Mouse (Mus musculus) brain, embryonic 14.5 days (tissue): Measurements from ENCODE around the gene Olfr553. TPM values are rescaled to one million over a fixed set of nuclear protein-coding genes. Genes with fewer than 3 reads are reported as not detected.

Source experiments
- DNase-seq: peaks from one replicate; pipeline ENCODE4 v3.0.0-alpha.2; 2011; ENCODE audit warnings: low read depth
- CTCF ChIP-seq: fragments of 200-500 bp; IDR thresholded peaks from 2 replicates; pipeline ENCODE4 v1.5.1; 2012; ENCODE audit warnings: inconsistent platforms, mild to moderate bottlenecking, moderate library complexity, borderline replicate concordance; ENCODE audit not compliant: insufficient read depth, insufficient read length; ENCODE audit errors: extremely low read depth
- POLR2A ChIP-seq: fragments of 200-500 bp; IDR thresholded peaks from 2 replicates; pipeline ENCODE4 v1.6.1; 2012; ENCODE audit warnings: mild to moderate bottlenecking, inconsistent platforms, borderline replicate concordance; ENCODE audit not compliant: poor library complexity, insufficient read depth, insufficient read length, severe bottlenecking; ENCODE audit errors: extremely low read depth
- polyA plus RNA-seq: library from polyadenylated mRNA; depleted of rRNA; stranded (reverse); fragments of >200 nt; gene quantifications from 2 replicates; pipeline ENCODE4 v1.2.3, GENCODE M21; 2012; rRNA removed

Gene Olfr553
- polyA plus RNA-seq, 1 experiment: not detected

DNA sequence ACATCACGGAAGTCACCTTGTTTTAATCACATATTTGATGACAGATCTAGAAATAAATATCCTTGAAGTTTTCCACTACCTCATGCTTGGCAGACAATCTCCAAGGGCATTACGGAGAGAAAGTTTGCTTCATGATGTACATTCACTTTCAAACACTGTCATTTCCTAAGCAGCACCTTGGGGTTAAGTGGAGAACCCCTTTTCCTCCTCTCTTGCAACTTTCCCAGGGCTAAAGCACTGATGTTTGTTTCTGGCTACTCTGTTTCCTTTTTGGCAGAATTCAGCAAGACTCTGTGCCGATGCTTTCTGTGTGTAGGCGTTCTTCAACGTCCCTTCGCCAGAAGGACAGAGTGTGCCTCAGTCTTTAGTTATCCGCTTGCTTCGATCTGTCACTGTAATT is 46.9 kb downstream of the Olfr553 start, which contains the start of gene Olfr550:
Gene Olfr550, plus strand, starts transcription at position 301 of the 400 bp plus-strand sequence.
- no peak for DNase-seq
- TF ChIP-seq CTCF (no peak), POLR2A (no peak)

DNA sequence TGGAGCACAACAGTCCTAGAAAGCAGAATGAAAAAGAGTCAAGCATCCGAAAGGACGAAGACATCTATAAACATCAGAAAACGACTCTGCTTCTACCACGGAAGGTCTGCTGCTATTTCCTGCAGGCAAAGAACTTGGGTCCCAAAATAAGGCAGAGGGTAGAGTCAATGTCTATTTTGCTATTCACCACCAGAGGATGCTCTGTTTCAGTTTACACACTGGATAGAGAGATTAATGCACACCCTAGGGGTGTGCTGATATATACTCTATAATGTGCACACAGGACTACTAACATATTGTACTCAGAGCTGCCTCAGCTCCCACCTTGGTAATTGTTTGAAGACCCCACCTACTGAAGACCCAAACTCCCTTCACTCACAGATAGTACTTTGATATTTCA is 51.8 kb downstream of the Olfr553 start:
- no peak for DNase-seq
- no peak for TF ChIP-seq CTCF
- no peak for TF ChIP-seq POLR2A

DNA sequence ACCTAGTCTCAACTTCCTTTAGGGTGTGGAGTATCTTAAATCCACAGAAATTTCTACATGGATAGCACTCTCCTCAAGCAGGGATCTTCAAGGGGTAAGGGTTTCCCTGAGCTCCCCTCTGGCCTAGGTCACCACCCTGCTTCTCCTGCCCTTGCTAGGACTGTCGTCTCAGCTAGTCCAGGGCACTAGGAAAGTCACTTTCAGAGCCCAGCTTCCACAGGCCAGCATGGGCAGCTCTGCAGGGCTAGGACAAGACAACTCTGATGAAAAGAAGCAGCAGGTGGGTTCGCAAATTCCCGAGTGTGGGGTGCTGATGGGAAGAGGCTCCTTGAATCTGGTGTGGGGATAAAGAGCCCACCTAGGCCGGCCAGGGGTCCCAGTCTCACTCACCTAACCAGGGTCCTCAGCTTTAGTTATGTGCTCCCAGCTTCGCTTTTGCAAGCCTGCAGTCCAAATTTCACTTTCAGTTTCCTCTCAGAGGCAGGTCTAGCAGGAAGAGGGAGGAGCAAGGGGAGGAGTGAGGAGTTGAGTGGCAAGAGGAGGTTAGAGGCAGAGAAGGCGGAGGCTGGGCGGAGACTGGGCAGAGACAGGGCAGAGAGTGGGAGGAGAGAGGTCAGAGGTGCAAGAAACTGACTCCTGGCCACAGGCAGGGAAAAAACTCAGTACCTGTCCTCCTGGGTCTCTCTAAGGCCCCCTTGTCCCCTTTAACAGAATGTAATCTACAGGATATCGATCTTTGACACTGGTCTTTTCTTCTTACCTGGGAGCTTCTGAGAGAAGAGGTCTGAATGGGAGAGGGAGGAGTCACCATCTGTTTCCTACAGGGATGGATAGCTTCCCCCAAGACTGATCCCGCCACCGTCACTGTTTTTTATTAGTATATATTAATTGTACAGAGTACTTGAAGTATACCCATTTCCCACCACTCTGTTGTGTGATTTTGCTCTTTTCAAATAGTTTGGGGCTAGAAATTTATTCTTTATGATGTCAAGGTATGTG is 52.7 kb downstream of the Olfr553 start, which contains the start of gene Trim21:
Gene Trim21, minus strand, starts transcription at position 488 of the 999 bp plus-strand sequence.
- TF ChIP-seq POLR2A: no peak
- TF ChIP-seq CTCF: no peak

More for the DNA sequence above, 52.7 kb downstream of the Olfr553 start, which contains the start of gene Trim21:
- peak; percentile 60 for DNase-seq

Other genes starting within 250 kb of the Olfr553 start
- gene Rrm1, start 176.5 kb downstream of the Olfr553 start, polyA plus RNA-seq: 46.1 and 54.4 TPM in 2 replicates
- gene Olfr543, start 136.5 kb downstream of the Olfr553 start, polyA plus RNA-seq: not detected in 2 replicates
- not detected in 2 replicates for gene Olfr544, start 129.9 kb downstream of the Olfr553 start, polyA plus RNA-seq
- gene Olfr545, start 118.6 kb downstream of the Olfr553 start, polyA plus RNA-seq: not detected in 2 replicates
- gene Olfr547, start 83.5 kb downstream of the Olfr553 start, polyA plus RNA-seq: not detected in 2 replicates
- not detected in 2 replicates for gene Olfr548-ps1, start 77.3 kb downstream of the Olfr553 start, polyA plus RNA-seq
- not detected in 2 replicates for gene Olfr549, start 68.3 kb downstream of the Olfr553 start, polyA plus RNA-seq
- gene Trim21, start 52.7 kb downstream of the Olfr553 start, polyA plus RNA-seq: 1.3 and 1.5 TPM in 2 replicates
- not detected in 2 replicates for gene Olfr550, start 46.8 kb downstream of the Olfr553 start, polyA plus RNA-seq
- gene Olfr551, start 26.3 kb downstream of the Olfr553 start, polyA plus RNA-seq: not detected in 2 replicates
- not detected in 2 replicates for gene Olfr552, start 20.4 kb downstream of the Olfr553 start, polyA plus RNA-seq
- gene Olfr554, start 20.2 kb upstream of the Olfr553 start, polyA plus RNA-seq: not detected in 2 replicates
- not detected in 2 replicates for gene Olfr555, start 40.6 kb upstream of the Olfr553 start, polyA plus RNA-seq
- not detected in 2 replicates for gene Olfr556, start 46.7 kb upstream of the Olfr553 start, polyA plus RNA-seq
- 11.1 and 14.2 TPM in 2 replicates for gene Trim68, start 69.1 kb upstream of the Olfr553 start, polyA plus RNA-seq
- not detected in 2 replicates for gene Olfr557, start 77.7 kb upstream of the Olfr553 start, polyA plus RNA-seq
- 0.08 and 0.19 TPM in 2 replicates for gene Olfr558, start 84.0 kb upstream of the Olfr553 start, polyA plus RNA-seq
- not detected in 2 replicates for gene Olfr33, start 100.9 kb upstream of the Olfr553 start, polyA plus RNA-seq
- gene Olfr559, start 109.3 kb upstream of the Olfr553 start, polyA plus RNA-seq: not detected in 2 replicates
- not detected in 2 replicates for gene Olfr560, start 141.1 kb upstream of the Olfr553 start, polyA plus RNA-seq
- 0.15 and 0.18 TPM in 2 replicates for gene Olfr78, start 141.3 kb upstream of the Olfr553 start, polyA plus RNA-seq
- not detected in 2 replicates for gene Olfr561, start 153.0 kb upstream of the Olfr553 start, polyA plus RNA-seq
- not detected in 2 replicates for gene Olfr564, start 185.3 kb upstream of the Olfr553 start, polyA plus RNA-seq
- gene Olfr566, start 240.5 kb upstream of the Olfr553 start, polyA plus RNA-seq: not detected in 2 replicates